Mouse (Mus musculus): ENCODE measurements around the gene Prap1. TPM values are rescaled to one million over a fixed set of nuclear protein-coding genes. Genes with fewer than 3 reads are reported as not detected.

Prap1 gene
- polyA plus RNA-seq, 1 experiment from 2014 or later = not detected

- Histone ChIP-seq H3K4me3 (ENCODE audit: low read depth, low read length) (no peak overlapping the region), H3K9me3 (ENCODE audit: low read depth, low read length) (no peaks in the 10 kb centered on the region), H3K4me1 (ENCODE audit: insufficient read depth) (no peaks in the 10 kb centered on the region), H3K36me3 (ENCODE audit: insufficient read depth) (no peaks in the 10 kb centered on the region), H3K27me3 (ENCODE audit: insufficient read depth, low read length) (peaks cover 26% of the 10 kb centered on the region), H3K27ac (ENCODE audit: low read depth) (no peak overlapping the region), H3K9ac (no peak overlapping the region), H3K4me2 (no peak overlapping the region)
- DNase-seq (no peak), ATAC-seq (ENCODE audit: insufficient read depth) (peak; percentile 10; the same call in 1 of the 2 replicates)
- no peak for TF ChIP-seq CTCF (IDR thresholded peaks at IDR 0.05; ENCODE audit: low read depth)
- 16% methylated on average over 20 of the region's 20 CpGs for WGBS
Measured at GRCm38 (mm10) chr7:140081408-140082241, 11.6 kb upstream of the Prap1 start.

- WGBS = 5% methylated on average over 18 of the region's 18 CpGs
- H3K4me1 ChIP-seq (ENCODE audit: insufficient read depth) = no peaks in the 10 kb centered on the region
- DNase-seq (peak; percentile 59), ATAC-seq (ENCODE audit: insufficient read depth) (peak; percentile 29; the same call in 1 of the 2 replicates)
- no peak within 1 kb of the TSS for H3K4me3 ChIP-seq (ENCODE audit: low read depth, low read length)
- no peaks in the 10 kb centered on the region for H3K9me3 ChIP-seq (ENCODE audit: low read depth, low read length)
- H3K4me2 ChIP-seq = no peak within 1 kb of the TSS
- no peak within 1 kb of the TSS for H3K9ac ChIP-seq
- H3K27me3 ChIP-seq (ENCODE audit: insufficient read depth, low read length) = peaks cover 26% of the 10 kb centered on the region
- no peak within 1 kb of the TSS for H3K27ac ChIP-seq (ENCODE audit: low read depth)
- H3K36me3 ChIP-seq (ENCODE audit: insufficient read depth) = no peaks in the 10 kb centered on the region
- TF ChIP-seq CTCF (IDR thresholded peaks at IDR 0.05; ENCODE audit: low read depth) = peak; percentile 69
Measured at GRCm38 (mm10) chr7:140082242-140082678, 10.9 kb upstream of the Prap1 start, which contains the start of gene Caly. Gene Caly (minus strand): TSS chr7:140082548.

GRCm38 (mm10) chr7:140090601-140091000 is 2.6 kb upstream of the Prap1 start:
- H3K9me3 ChIP-seq (ENCODE audit: low read depth, low read length) = no peaks in the 10 kb centered on the region
- DNase-seq = no peak

GRCm38 (mm10) chr7:140094954-140095353 is 1.8 kb downstream of the Prap1 start:
- no peaks in the 10 kb centered on the region for H3K9me3 ChIP-seq (ENCODE audit: low read depth, low read length)
- no peaks in the 10 kb centered on the region for H3K4me1 ChIP-seq (ENCODE audit: insufficient read depth)
- no peak overlapping the region for H3K27ac ChIP-seq (ENCODE audit: low read depth)
- H3K4me3 ChIP-seq (ENCODE audit: low read depth, low read length) = no peak overlapping the region
- ATAC-seq (ENCODE audit: insufficient read depth) = peak; percentile 31; the same call in 1 of the 2 replicates
- H3K36me3 ChIP-seq (ENCODE audit: insufficient read depth) = no peaks in the 10 kb centered on the region
- H3K9ac ChIP-seq = no peak overlapping the region
- 42% methylated on average over 5 of the region's 5 CpGs for WGBS
- TF ChIP-seq CTCF (IDR thresholded peaks at IDR 0.05; ENCODE audit: low read depth) = no peak
- H3K27me3 ChIP-seq (ENCODE audit: insufficient read depth, low read length) = no peaks in the 10 kb centered on the region
- H3K4me2 ChIP-seq = no peak overlapping the region
- DNase-seq = no peak

More at GRCm38 (mm10) chr7:140090601-140091000, 2.6 kb upstream of the Prap1 start:
- H3K4me1 ChIP-seq (ENCODE audit: insufficient read depth) = no peaks in the 10 kb centered on the region
- no peaks in the 10 kb centered on the region for H3K36me3 ChIP-seq (ENCODE audit: insufficient read depth)
- H3K4me2 ChIP-seq = no peak overlapping the region
- H3K9ac ChIP-seq = no peak overlapping the region
- no peak overlapping the region for H3K27ac ChIP-seq (ENCODE audit: low read depth)
- no peak for ATAC-seq (ENCODE audit: insufficient read depth)
- H3K4me3 ChIP-seq (ENCODE audit: low read depth, low read length) = no peak overlapping the region
- 70% methylated on average over 10 of the region's 10 CpGs for WGBS
- no peak for TF ChIP-seq CTCF (IDR thresholded peaks at IDR 0.05; ENCODE audit: low read depth)
- H3K27me3 ChIP-seq (ENCODE audit: insufficient read depth, low read length) = no peaks in the 10 kb centered on the region

GRCm38 (mm10) chr7:140095556-140095955 is 2.4 kb downstream of the Prap1 start:
- Histone ChIP-seq H3K27ac (ENCODE audit: low read depth) (no peak overlapping the region), H3K9ac (no peak overlapping the region), H3K4me3 (ENCODE audit: low read depth, low read length) (no peak overlapping the region), H3K36me3 (ENCODE audit: insufficient read depth) (no peaks in the 10 kb centered on the region), H3K4me2 (no peak overlapping the region), H3K4me1 (ENCODE audit: insufficient read depth) (no peaks in the 10 kb centered on the region), H3K9me3 (ENCODE audit: low read depth, low read length) (no peaks in the 10 kb centered on the region), H3K27me3 (ENCODE audit: insufficient read depth, low read length) (no peaks in the 10 kb centered on the region)
- 35% methylated on average over 1 of the region's 1 CpGs for WGBS
- DNase-seq = no peak
- no peak for ATAC-seq (ENCODE audit: insufficient read depth)
- no peak for TF ChIP-seq CTCF (IDR thresholded peaks at IDR 0.05; ENCODE audit: low read depth)

- Histone ChIP-seq H3K4me3 (ENCODE audit: low read depth, low read length) (no peak overlapping the region), H3K27me3 (ENCODE audit: insufficient read depth, low read length) (no peaks in the 10 kb centered on the region), H3K9me3 (ENCODE audit: low read depth, low read length) (no peaks in the 10 kb centered on the region), H3K9ac (no peak overlapping the region), H3K36me3 (ENCODE audit: insufficient read depth) (no peaks in the 10 kb centered on the region), H3K4me2 (no peak overlapping the region), H3K27ac (ENCODE audit: low read depth) (no peak overlapping the region), H3K4me1 (ENCODE audit: insufficient read depth) (no peaks in the 10 kb centered on the region)
- no peak for ATAC-seq (ENCODE audit: insufficient read depth)
- TF ChIP-seq CTCF (IDR thresholded peaks at IDR 0.05; ENCODE audit: low read depth) = no peak
- DNase-seq = no peak
Measured at GRCm38 (mm10) chr7:140096055-140096454, 2.9 kb downstream of the Prap1 start.

GRCm38 (mm10) chr7:140098466-140098865 is 5.3 kb downstream of the Prap1 start:
- WGBS = 81% methylated on average over 1 of the region's 1 CpGs
- no peaks in the 10 kb centered on the region for H3K4me1 ChIP-seq (ENCODE audit: insufficient read depth)
- H3K27ac ChIP-seq (ENCODE audit: low read depth) = no peak overlapping the region
- no peaks in the 10 kb centered on the region for H3K36me3 ChIP-seq (ENCODE audit: insufficient read depth)
- no peak for DNase-seq
- H3K4me2 ChIP-seq = no peak overlapping the region
- no peak overlapping the region for H3K4me3 ChIP-seq (ENCODE audit: low read depth, low read length)
- no peaks in the 10 kb centered on the region for H3K9me3 ChIP-seq (ENCODE audit: low read depth, low read length)
- no peak overlapping the region for H3K9ac ChIP-seq
- TF ChIP-seq CTCF (IDR thresholded peaks at IDR 0.05; ENCODE audit: low read depth) = no peak
- no peaks in the 10 kb centered on the region for H3K27me3 ChIP-seq (ENCODE audit: insufficient read depth, low read length)
- ATAC-seq (ENCODE audit: insufficient read depth) = no peak
